Mouse (Mus musculus): ENCODE data around the gene Mogs. TPM values are rescaled to one million over a fixed set of nuclear protein-coding genes. Genes with fewer than 3 reads are reported as not detected.

Gene Mogs
- total and polyA plus RNA-seq, 3 experiments = 57.2 to 78.9 (median 77.3) TPM

DNA sequence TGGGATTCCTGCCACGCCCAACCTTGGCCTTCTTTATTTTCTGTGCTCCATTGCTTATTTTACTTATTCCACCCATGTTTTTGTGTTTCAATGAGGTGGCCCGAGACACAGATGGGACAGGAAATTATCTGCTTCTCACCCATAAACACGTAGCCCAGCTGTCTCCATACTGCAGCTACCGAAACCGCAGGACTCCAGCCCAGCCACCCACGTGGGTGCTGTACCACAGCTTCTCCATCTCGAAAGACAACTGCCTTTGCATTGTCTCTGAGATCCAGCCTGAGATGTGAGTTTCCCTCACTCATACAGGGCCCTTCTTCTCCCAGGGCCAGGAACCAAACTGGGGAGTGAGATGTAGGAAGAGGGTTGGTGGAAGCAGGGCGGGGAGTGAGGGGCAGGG is 49.3 kb upstream of the Mogs start:
- dilution Hi-C loops (cut with MboI; ENCODE audit: extremely low pct_ligation_motif_present, extremely low pct_unique_long_range_greater_than_20kb, low sequenced_read_pairs) = no loop called here
- DNase-seq (ENCODE audit: extremely low read depth) = no peak
- H3K9me3 ChIP-seq (replicated peaks; ENCODE audit: low read length) = peaks cover 27% of the 10 kb centered on the region
- H3K4me1 ChIP-seq (ENCODE audit: control insufficient read depth in 1 of 2, insufficient read depth in 2 of 2) = no peaks in the 10 kb centered on the region
- H3K4me3 ChIP-seq (replicated peaks in 1 of 3; ENCODE audit: low read depth in 2 of 3, low read length in 2 of 3, poor library complexity in 1 of 3) = no peak overlapping the region
- H3K4me2 ChIP-seq (ENCODE audit: insufficient read depth, low read depth, poor library complexity, severe bottlenecking) = no peak overlapping the region
- no peak overlapping the region for H3K27ac ChIP-seq (ENCODE audit: insufficient read depth, low read depth)
- H3K27me3 ChIP-seq (replicated peaks) = no peaks in the 10 kb centered on the region
- no peak overlapping the region for H3K9ac ChIP-seq (ENCODE audit: insufficient read depth, low read depth)
- in situ Hi-C loops (cut with MboI; ENCODE audit: low pct_ligation_motif_present, low pct_unique_long_range_greater_than_20kb, low sequenced_read_pairs) = no loop called here
- TF ChIP-seq ZMIZ1 (IDR thresholded peaks at IDR 0.05; ENCODE audit: low read depth, low read length) (no peak), USF2 (conservative IDR thresholded peaks at IDR 0.05; ENCODE audit: low read depth, low read length) (no peak), RCOR1 (conservative IDR thresholded peaks at IDR 0.05; ENCODE audit: low read depth, low read length) (no peak), ZC3H11A (IDR thresholded peaks at IDR 0.05; ENCODE audit: low read depth, low read length) (no peak), NELFE (IDR thresholded peaks at IDR 0.05; ENCODE audit: low read depth, low read length) (no peak), GABPA (IDR thresholded peaks at IDR 0.05; ENCODE audit: insufficient replicate concordance, low read depth, low read length) (no peak), PAX5 (IDR thresholded peaks at IDR 0.05; ENCODE audit: low read length) (no peak), MAZ (IDR thresholded peaks at IDR 0.05; ENCODE audit: low read depth, low read length) (no peak), E2F4 (IDR thresholded peaks at IDR 0.05; ENCODE audit: insufficient replicate concordance, low read depth, low read length) (no peak), USF1 (IDR thresholded peaks at IDR 0.05; ENCODE audit: low read depth, low read length) (no peak)
- peaks cover 0 to 42% of the 10 kb centered on the region in 2 experiments for H3K36me3 ChIP-seq (replicated peaks in 1 of 2; ENCODE audit: control insufficient read depth in 1 of 2, insufficient read depth in 1 of 2, low read length in 1 of 2)
- no peaks in the 10 kb centered on the region for H3K79me2 ChIP-seq (replicated peaks; ENCODE audit: control insufficient read depth, extremely low read depth, insufficient read depth, poor library complexity, severe bottlenecking)

GRCm38 (mm10) chr6:83066441-83066840 is 48.9 kb upstream of the Mogs start:
- Histone ChIP-seq H3K9ac (ENCODE audit: insufficient read depth, low read depth) (no peak overlapping the region), H3K79me2 (replicated peaks; ENCODE audit: control insufficient read depth, extremely low read depth, insufficient read depth, poor library complexity, severe bottlenecking) (no peaks in the 10 kb centered on the region), H3K9me3 (replicated peaks; ENCODE audit: low read length) (peaks cover 32% of the 10 kb centered on the region), H3K4me3 (replicated peaks in 1 of 3; ENCODE audit: low read depth in 2 of 3, low read length in 2 of 3, poor library complexity in 1 of 3) (no peak overlapping the region), H3K27me3 (replicated peaks) (no peaks in the 10 kb centered on the region), H3K4me2 (ENCODE audit: insufficient read depth, low read depth, poor library complexity, severe bottlenecking) (no peak overlapping the region), H3K36me3 (replicated peaks in 1 of 2; ENCODE audit: control insufficient read depth in 1 of 2, insufficient read depth in 1 of 2, low read length in 1 of 2) (peaks cover 0 to 38% of the 10 kb centered on the region in 2 experiments), H3K27ac (ENCODE audit: insufficient read depth, low read depth) (no peak overlapping the region), H3K4me1 (ENCODE audit: control insufficient read depth in 1 of 2, insufficient read depth in 2 of 2) (no peaks in the 10 kb centered on the region)
- in situ Hi-C loops (cut with MboI; ENCODE audit: low pct_ligation_motif_present, low pct_unique_long_range_greater_than_20kb, low sequenced_read_pairs) = no loop called here
- TF ChIP-seq IRF4 (IDR thresholded peaks at IDR 0.05; ENCODE audit: low read depth, low read length) (no peak), CHD1 (IDR thresholded peaks at IDR 0.05; ENCODE audit: low read depth, low read length) (no peak), HCFC1 (IDR thresholded peaks at IDR 0.05; ENCODE audit: low read depth, low read length) (no peak), ZC3H11A (IDR thresholded peaks at IDR 0.05; ENCODE audit: low read depth, low read length) (no peak), SIN3A (IDR thresholded peaks at IDR 0.05; ENCODE audit: low read length) (no peak), MAZ (IDR thresholded peaks at IDR 0.05; ENCODE audit: low read depth, low read length) (no peak), CHD2 (IDR thresholded peaks at IDR 0.05; ENCODE audit: low read length) (no peak), USF1 (IDR thresholded peaks at IDR 0.05; ENCODE audit: low read depth, low read length) (no peak), SMC3 (IDR thresholded peaks at IDR 0.05; ENCODE audit: low read depth, low read length) (no peak), PAX5 (IDR thresholded peaks at IDR 0.05; ENCODE audit: low read length) (no peak), USF2 (conservative IDR thresholded peaks at IDR 0.05; ENCODE audit: low read depth, low read length) (no peak)
- dilution Hi-C loops (cut with MboI; ENCODE audit: extremely low pct_ligation_motif_present, extremely low pct_unique_long_range_greater_than_20kb, low sequenced_read_pairs) = no loop called here
- DNase-seq (ENCODE audit: extremely low read depth) = no peak

Measured in CH12.LX (cell line).